Mouse (Mus musculus): ENCODE measurements around the gene Cxcl3. TPM values are rescaled to one million over a fixed set of nuclear protein-coding genes. Genes with fewer than 3 reads are reported as not detected.

Cxcl3 gene
- not detected in 2 replicates for polyA plus RNA-seq (2014; fragmentation: Nextera tagmentation; extraction: Ambion mirVana)

DNA sequence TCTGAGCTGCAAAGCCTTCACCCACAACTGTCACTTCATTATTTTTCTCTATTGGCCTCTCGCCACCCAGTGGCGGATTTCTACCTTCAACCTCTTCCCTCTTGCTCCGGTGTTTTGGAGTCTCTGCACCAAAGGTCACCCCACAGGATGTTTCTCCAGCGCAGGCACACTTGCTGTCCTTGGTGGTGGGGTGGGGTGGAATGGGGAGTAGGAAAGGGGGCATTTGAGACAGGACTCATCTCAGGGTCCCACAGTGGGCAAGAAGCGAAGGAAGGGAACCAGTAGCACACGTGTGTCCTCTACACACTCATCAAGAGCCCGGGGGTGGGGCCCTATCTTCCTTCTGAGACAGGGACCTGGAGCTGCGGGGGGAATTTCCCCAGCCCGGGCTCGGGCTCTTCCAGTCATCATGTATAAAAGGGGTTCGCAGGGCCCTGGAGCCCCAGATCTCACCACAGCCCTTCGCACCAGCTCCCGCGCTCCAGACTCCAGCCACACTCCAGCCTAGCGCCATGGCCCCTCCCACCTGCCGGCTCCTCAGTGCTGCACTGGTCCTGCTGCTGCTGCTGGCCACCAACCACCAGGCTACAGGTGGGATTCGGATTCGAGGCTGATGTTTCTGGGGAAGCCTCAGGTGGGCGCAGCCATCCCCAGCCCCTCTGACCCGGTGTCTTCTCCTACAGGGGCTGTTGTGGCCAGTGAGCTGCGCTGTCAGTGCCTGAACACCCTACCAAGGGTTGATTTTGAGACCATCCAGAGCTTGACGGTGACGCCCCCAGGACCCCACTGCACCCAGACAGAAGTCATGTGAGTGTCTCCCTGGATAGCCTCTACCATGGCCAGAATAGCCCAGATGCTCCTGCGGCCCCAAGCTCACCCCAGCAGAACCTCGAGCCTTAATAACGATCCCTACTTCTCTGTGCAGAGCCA lies at the start of gene Cxcl3:
TSS of gene Cxcl3 (plus strand) at position 445 of the 930 bp plus-strand sequence.
- no peak within 1 kb of the TSS for H3K27ac ChIP-seq (ENCODE audit: low read depth, low read length)
- H3K27me3 ChIP-seq (ENCODE audit: control insufficient read depth, insufficient read depth, low read length): no peaks in the 10 kb centered on the region
- H3K36me3 ChIP-seq (ENCODE audit: control insufficient read depth, insufficient read depth, low read length): no peaks in the 10 kb centered on the region
- no peaks in the 10 kb centered on the region for H3K9me3 ChIP-seq (ENCODE audit: control insufficient read depth, low read length)
- H3K4me3 ChIP-seq (ENCODE audit: low read depth, low read length): peak within 1 kb of the TSS; percentile 25
- H3K4me1 ChIP-seq (replicated peaks; ENCODE audit: control insufficient read depth, insufficient read depth, low read length): no peaks in the 10 kb centered on the region
- peak within 1 kb of the TSS; percentile 73 for H3K4me2 ChIP-seq (ENCODE audit: low read depth, low read length, severe bottlenecking)
- 17% methylated on average over 24 of the region's 26 CpGs for WGBS
- peak; percentile 85 for ATAC-seq (replicated peaks; ENCODE audit: low FRiP score)
- peak; percentile 59 for DNase-seq (ENCODE audit: low spot score)
- peak within 1 kb of the TSS; percentile 29; the same call in 1 of the 2 replicates for H3K9ac ChIP-seq (ENCODE audit: low read length)

DNA sequence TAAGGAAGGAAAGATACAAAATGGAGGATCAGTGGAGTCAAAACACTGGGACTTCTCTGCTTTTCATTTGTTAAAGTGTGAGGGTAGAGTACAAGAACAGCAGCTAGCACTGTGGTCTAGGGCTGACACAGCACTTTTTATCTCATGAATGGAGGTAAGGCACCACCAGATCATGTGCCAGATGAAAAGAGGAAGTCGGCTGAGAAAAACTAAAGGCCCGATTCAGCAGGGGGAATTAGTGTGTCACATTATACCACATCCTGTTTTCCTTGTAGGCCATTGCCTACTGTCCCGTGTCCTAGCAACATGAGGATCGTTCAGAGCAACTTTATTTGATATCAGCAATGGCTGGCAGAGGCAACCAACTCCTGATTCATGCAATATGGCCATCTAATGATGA lies 43.9 kb upstream of the Cxcl3 start:
- no peaks in the 10 kb centered on the region for H3K36me3 ChIP-seq (ENCODE audit: control insufficient read depth, insufficient read depth, low read length)
- no peaks in the 10 kb centered on the region for H3K4me1 ChIP-seq (replicated peaks; ENCODE audit: control insufficient read depth, insufficient read depth, low read length)
- H3K9ac ChIP-seq (ENCODE audit: low read length): no peak overlapping the region
- 80% methylated on average over 4 of the region's 4 CpGs for WGBS
- H3K4me3 ChIP-seq (ENCODE audit: low read depth, low read length): no peak overlapping the region
- H3K27ac ChIP-seq (ENCODE audit: low read depth, low read length): no peak overlapping the region
- DNase-seq (ENCODE audit: low spot score) (no peak), ATAC-seq (replicated peaks; ENCODE audit: low FRiP score) (no peak)
- H3K9me3 ChIP-seq (ENCODE audit: control insufficient read depth, low read length): no peaks in the 10 kb centered on the region
- H3K27me3 ChIP-seq (ENCODE audit: control insufficient read depth, insufficient read depth, low read length): no peaks in the 10 kb centered on the region
- no peak overlapping the region for H3K4me2 ChIP-seq (ENCODE audit: low read depth, low read length, severe bottlenecking)

DNA sequence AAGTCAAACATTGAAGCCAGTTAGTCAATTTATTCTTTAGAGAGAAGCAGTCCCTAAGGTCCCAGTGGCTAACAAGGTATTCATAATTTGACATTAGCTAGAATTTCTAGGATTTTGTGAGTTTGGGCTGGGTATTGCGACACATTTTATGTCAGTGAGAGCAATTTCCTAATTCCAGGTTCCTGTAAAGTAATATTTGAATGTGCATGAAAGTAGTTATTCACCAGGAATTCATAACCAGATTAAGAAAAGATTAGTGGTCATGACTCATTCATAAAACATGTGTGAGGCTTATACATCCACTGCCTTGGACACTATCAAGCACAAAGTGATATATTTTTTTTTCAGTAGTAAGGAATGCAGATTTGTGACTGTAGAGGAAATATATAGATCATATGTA lies 32.0 kb upstream of the Cxcl3 start:
- H3K4me3 ChIP-seq (ENCODE audit: low read depth, low read length): no peak overlapping the region
- H3K9ac ChIP-seq (ENCODE audit: low read length): no peak overlapping the region
- H3K4me1 ChIP-seq (replicated peaks; ENCODE audit: control insufficient read depth, insufficient read depth, low read length): 0 out of 2 replicates have a peak, but pooled peaks cover 2% of the 10 kb centered on the region
- DNase-seq (ENCODE audit: low spot score): no peak
- whole genome bisulfite sequencing: 91% methylated on average over 1 of the region's 1 CpGs
- no peak overlapping the region for H3K4me2 ChIP-seq (ENCODE audit: low read depth, low read length, severe bottlenecking)
- no peaks in the 10 kb centered on the region for H3K27me3 ChIP-seq (ENCODE audit: control insufficient read depth, insufficient read depth, low read length)
- H3K36me3 ChIP-seq (ENCODE audit: control insufficient read depth, insufficient read depth, low read length): no peaks in the 10 kb centered on the region
- no peak for ATAC-seq (replicated peaks; ENCODE audit: low FRiP score)
- no peaks in the 10 kb centered on the region for H3K9me3 ChIP-seq (ENCODE audit: control insufficient read depth, low read length)
- H3K27ac ChIP-seq (ENCODE audit: low read depth, low read length): no peak overlapping the region

DNA sequence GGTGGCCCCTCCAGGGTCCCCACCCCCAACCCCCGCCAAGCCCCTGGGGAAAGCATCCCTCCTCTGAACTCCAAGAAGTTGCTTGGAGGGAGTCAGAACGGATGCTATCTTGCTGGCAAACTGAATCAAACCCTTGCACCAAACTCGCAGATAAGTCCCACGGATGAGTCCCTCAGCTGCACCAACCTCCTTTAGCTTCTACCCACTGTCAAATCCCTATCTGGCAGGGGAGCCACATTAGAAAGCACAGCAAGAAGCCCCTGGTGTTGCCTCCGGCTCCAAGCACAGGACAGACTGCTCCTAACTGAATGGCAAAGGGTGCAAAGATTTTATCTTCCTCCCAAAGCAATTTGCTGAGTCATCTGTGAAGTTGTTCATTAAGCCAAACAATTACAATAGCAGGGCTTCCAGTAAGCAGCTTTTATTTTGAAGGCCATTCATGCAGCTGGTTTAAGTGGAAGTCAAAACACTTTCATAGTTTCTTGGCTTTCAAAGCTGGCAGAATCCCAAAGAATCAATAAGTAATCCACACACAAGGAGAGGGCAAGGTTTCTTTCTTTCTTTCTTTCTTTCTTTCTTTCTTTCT lies 27.8 kb upstream of the Cxcl3 start:
- ATAC-seq (replicated peaks; ENCODE audit: low FRiP score): no peak
- Histone ChIP-seq H3K9me3 (ENCODE audit: control insufficient read depth, low read length) (no peaks in the 10 kb centered on the region), H3K27ac (ENCODE audit: low read depth, low read length) (no peak overlapping the region), H3K4me1 (replicated peaks; ENCODE audit: control insufficient read depth, insufficient read depth, low read length) (peaks cover 8% of the 10 kb centered on the region; the same call in 1 of the 2 replicates), H3K36me3 (ENCODE audit: control insufficient read depth, insufficient read depth, low read length) (no peaks in the 10 kb centered on the region), H3K4me2 (ENCODE audit: low read depth, low read length, severe bottlenecking) (no peak overlapping the region), H3K9ac (ENCODE audit: low read length) (no peak overlapping the region), H3K27me3 (ENCODE audit: control insufficient read depth, insufficient read depth, low read length) (peaks cover 6% of the 10 kb centered on the region), H3K4me3 (ENCODE audit: low read depth, low read length) (no peak overlapping the region)
- WGBS: 35% methylated on average over 5 of the region's 5 CpGs
- DNase-seq (ENCODE audit: low spot score): no peak

DNA sequence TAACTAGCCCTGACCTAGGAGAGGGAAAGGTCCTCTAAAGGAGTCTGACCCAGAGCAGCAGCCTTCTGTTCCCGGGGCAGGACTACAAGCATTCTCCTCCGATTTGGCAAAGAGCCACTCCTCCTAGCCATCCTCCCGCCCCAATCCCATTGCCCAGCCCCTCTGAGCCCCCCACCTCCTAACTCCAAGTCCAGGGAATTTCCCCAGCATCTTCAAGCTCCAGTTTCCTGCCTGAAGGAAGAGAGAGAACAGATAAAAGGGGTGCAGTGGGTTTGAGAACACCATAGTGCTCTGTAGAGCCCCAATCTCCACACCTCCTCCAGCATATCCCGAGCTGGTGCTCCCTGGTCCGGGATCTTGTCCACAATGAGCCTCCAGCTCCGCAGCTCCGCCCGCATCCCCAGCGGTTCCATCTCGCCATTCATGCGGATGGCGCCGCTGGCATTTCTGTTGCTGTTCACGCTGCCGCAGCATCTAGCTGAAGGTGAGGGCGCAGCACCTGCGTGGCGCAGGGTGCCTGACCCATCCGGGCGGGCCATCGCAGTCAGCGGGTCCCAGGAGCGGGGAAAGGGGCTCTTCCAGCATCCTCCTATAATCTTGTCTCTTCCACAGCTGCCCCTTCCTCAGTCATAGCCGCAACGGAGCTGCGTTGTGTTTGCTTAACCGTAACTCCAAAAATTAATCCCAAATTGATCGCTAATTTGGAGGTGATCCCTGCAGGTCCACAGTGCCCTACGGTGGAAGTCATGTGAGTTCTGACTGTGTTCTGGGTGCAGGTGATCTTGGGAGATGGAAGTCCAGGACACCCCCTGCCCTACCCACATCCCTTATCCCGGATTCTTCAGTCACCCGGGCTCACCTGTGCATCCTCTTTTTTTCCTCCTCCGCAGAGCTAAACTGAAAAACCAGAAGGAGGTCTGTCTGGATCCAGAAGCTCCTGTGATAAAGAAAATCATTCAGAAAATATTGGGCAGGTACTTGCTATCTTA lies 26.5 kb upstream of the Cxcl3 start, which contains the start of gene Cxcl5:
TSS of gene Cxcl5 (plus strand) at position 284 of the 989 bp plus-strand sequence.
- Histone ChIP-seq H3K4me3 (ENCODE audit: low read depth, low read length) (peak within 1 kb of the TSS; percentile 32), H3K4me2 (ENCODE audit: low read depth, low read length, severe bottlenecking) (peak within 1 kb of the TSS; percentile 73), H3K4me1 (replicated peaks; ENCODE audit: control insufficient read depth, insufficient read depth, low read length) (peaks cover 8% of the 10 kb centered on the region; the same call in 1 of the 2 replicates), H3K9me3 (ENCODE audit: control insufficient read depth, low read length) (no peaks in the 10 kb centered on the region), H3K27ac (ENCODE audit: low read depth, low read length) (no peak within 1 kb of the TSS), H3K9ac (ENCODE audit: low read length) (peak within 1 kb of the TSS; percentile 49), H3K36me3 (ENCODE audit: control insufficient read depth, insufficient read depth, low read length) (no peaks in the 10 kb centered on the region), H3K27me3 (ENCODE audit: control insufficient read depth, insufficient read depth, low read length) (peaks cover 6% of the 10 kb centered on the region)
- peak; percentile 37; the same call in 1 of the 2 replicates for ATAC-seq (replicated peaks; ENCODE audit: low FRiP score)
- peak; percentile 65 for DNase-seq (ENCODE audit: low spot score)
- WGBS: 2% methylated on average over 32 of the region's 32 CpGs

DNA sequence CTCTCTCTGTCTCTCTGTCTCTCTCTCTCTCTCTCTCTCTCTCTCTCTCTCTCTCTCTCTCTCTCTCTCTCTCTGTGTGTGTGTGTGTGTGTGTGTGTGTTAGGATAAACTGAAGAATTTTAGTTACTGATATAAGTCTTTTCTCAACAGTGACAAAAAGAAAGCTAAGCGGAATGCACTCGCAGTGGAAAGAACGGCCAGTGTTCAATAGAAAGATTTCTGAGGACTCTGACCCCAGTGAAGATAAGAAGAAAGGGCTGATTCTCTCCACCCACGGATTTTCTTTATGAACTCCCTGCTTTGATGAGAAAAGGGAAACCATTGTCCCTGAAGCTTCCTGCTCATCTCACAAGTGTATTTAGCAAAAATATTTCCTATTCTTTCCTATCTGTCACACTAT lies 25.6 kb upstream of the Cxcl3 start:
- DNase-seq (ENCODE audit: low spot score) (no peak), ATAC-seq (replicated peaks; ENCODE audit: low FRiP score) (no peak)
- H3K9me3 ChIP-seq (ENCODE audit: control insufficient read depth, low read length): no peaks in the 10 kb centered on the region
- H3K9ac ChIP-seq (ENCODE audit: low read length): no peak overlapping the region
- H3K27ac ChIP-seq (ENCODE audit: low read depth, low read length): no peak overlapping the region
- WGBS: 54% methylated on average over 4 of the region's 4 CpGs
- H3K4me3 ChIP-seq (ENCODE audit: low read depth, low read length): no peak overlapping the region
- no peak overlapping the region for H3K4me2 ChIP-seq (ENCODE audit: low read depth, low read length, severe bottlenecking)
- H3K27me3 ChIP-seq (ENCODE audit: control insufficient read depth, insufficient read depth, low read length): peaks cover 6% of the 10 kb centered on the region
- no peaks in the 10 kb centered on the region for H3K36me3 ChIP-seq (ENCODE audit: control insufficient read depth, insufficient read depth, low read length)
- peaks cover 8% of the 10 kb centered on the region; the same call in 1 of the 2 replicates for H3K4me1 ChIP-seq (replicated peaks; ENCODE audit: control insufficient read depth, insufficient read depth, low read length)

DNA sequence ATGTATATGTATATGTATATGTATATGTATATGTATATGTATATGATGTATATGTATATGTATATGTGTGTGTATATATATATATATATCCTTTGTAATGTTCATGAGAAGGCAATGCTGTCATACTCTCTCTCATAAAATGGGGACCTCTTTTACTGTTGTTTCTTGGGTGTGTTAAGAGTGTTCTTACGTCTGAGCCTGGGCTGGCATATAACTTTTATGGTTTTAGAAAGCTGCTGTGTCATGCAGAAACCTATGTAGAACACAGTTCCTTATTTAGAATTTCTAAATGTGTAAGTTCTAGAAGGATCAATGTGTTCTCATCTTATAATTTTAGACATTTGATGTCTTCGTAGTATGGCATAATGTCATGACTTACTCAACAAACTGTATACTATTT lies 25.1 kb upstream of the Cxcl3 start:
- no peaks in the 10 kb centered on the region for H3K9me3 ChIP-seq (ENCODE audit: control insufficient read depth, low read length)
- no peak overlapping the region for H3K4me3 ChIP-seq (ENCODE audit: low read depth, low read length)
- H3K9ac ChIP-seq (ENCODE audit: low read length): no peak overlapping the region
- no peak for ATAC-seq (replicated peaks; ENCODE audit: low FRiP score)
- no peak for DNase-seq (ENCODE audit: low spot score)
- 90% methylated on average over 2 of the region's 2 CpGs for WGBS
- H3K36me3 ChIP-seq (ENCODE audit: control insufficient read depth, insufficient read depth, low read length): no peaks in the 10 kb centered on the region
- H3K4me1 ChIP-seq (replicated peaks; ENCODE audit: control insufficient read depth, insufficient read depth, low read length): peaks cover 8% of the 10 kb centered on the region; the same call in 1 of the 2 replicates
- H3K27me3 ChIP-seq (ENCODE audit: control insufficient read depth, insufficient read depth, low read length): peaks cover 6% of the 10 kb centered on the region
- H3K27ac ChIP-seq (ENCODE audit: low read depth, low read length): no peak overlapping the region
- H3K4me2 ChIP-seq (ENCODE audit: low read depth, low read length, severe bottlenecking): no peak overlapping the region

DNA sequence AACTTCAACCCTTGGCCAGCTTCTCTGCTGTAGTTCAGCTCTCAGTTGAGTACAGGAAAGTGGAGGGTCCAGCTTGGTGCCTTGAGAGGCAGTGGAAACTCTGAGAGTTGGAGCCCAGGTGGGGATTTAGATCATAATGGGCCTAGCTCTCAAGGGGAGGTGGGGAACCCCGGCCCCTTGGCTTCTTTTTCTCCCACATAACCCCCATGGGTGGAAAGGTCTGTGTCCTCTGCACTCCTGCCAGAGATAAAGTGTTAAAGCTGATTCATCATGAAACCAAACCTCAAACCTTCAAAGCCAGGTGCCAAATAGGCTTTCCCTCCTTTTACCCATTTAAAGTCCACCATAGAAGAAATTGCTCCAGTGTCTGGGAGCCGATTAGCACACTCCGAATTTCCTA lies 24.1 kb upstream of the Cxcl3 start:
- Histone ChIP-seq H3K4me3 (ENCODE audit: low read depth, low read length) (no peak overlapping the region), H3K9me3 (ENCODE audit: control insufficient read depth, low read length) (no peaks in the 10 kb centered on the region), H3K4me1 (replicated peaks; ENCODE audit: control insufficient read depth, insufficient read depth, low read length) (peaks cover 8% of the 10 kb centered on the region; the same call in 1 of the 2 replicates), H3K27me3 (ENCODE audit: control insufficient read depth, insufficient read depth, low read length) (peaks cover 6% of the 10 kb centered on the region), H3K27ac (ENCODE audit: low read depth, low read length) (no peak overlapping the region), H3K36me3 (ENCODE audit: control insufficient read depth, insufficient read depth, low read length) (no peaks in the 10 kb centered on the region), H3K4me2 (ENCODE audit: low read depth, low read length, severe bottlenecking) (no peak overlapping the region), H3K9ac (ENCODE audit: low read length) (no peak overlapping the region)
- DNase-seq (ENCODE audit: low spot score) (no peak), ATAC-seq (replicated peaks; ENCODE audit: low FRiP score) (no peak)
- WGBS: 81% methylated on average over 3 of the region's 3 CpGs

Measured in forebrain, embryonic 11.5 days (tissue).